Mouse (Mus musculus): Measurements from ENCODE around the gene Plekha5.

Gene Plekha5

GRCm38 (mm10) chr6:140423846-140424200, at the start of gene Plekha5:
Gene Plekha5 (plus strand): TSS chr6:140424054.
- peak; percentile 85 for DNase-seq (ENCODE audit: low spot score)

DNA sequence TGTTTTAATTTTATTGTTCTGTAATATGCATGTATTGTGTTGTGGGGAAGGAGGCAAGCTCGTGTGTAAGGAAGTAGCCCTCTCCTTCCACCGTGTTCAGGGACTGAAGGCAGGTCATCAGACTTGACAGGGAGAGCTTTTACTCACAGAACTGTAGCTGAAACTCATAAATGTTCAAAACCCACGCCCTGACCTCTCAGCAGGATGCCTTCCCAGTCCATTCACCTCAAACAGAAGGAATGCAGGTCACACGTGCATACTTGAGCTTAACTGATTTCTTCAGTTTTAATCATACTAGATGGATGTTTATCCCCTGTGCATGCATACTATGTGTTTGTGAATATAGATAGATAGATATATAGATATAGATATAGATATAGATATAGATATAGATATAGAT, 48.2 kb upstream of the Plekha5 start:
- no peak for DNase-seq (ENCODE audit: low spot score)

- no peak for DNase-seq (ENCODE audit: low spot score)
Observed at GRCm38 (mm10) chr6:140380588-140380987, 43.3 kb upstream of the Plekha5 start.

DNA sequence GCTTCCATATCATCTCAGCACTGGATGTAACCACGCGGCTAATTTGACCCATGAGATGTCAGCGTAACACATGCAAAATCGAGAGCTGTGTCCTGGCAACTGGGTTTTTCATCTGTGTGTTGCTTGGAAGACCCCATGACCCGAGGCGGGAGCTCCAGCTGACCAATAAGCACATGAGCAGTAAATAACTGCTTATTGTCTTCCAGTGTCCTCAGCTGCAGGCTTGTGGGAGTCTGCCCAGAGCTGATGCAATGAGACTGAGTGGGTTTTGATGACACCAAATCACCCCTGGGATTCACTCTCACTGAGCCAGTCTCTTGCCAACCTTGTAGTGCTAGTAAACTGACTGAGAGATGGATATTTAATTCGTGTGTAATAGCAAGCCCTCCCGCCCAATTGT, 42.7 kb upstream of the Plekha5 start:
- DNase-seq (ENCODE audit: low spot score): no peak

- no peak for DNase-seq (ENCODE audit: low spot score)
Observed at GRCm38 (mm10) chr6:140383580-140384400, 40.1 kb upstream of the Plekha5 start.

DNA sequence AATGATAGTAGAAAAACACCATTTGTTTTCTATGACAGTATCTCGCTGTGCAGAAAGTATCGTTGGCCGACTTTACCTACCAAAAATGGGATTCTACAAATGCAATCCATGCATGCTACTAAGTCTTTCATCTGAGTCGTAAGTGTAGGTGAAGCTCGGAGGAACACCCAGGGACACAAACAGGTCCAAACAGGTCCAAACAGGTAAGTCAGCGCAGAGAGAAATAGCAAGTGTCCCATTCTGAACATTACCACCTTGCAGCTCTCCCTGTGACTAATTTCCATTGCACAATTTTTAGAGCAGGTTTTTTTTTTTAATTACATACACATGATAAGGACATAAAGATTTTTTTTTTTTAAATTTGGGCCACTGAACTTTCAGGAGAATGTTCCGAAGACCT, 27.2 kb upstream of the Plekha5 start:
- DNase-seq (ENCODE audit: low spot score): no peak

GRCm38 (mm10) chr6:140402766-140403310, 21.0 kb upstream of the Plekha5 start:
- no peak for DNase-seq (ENCODE audit: low spot score)

- DNase-seq (ENCODE audit: low spot score): no peak
Observed at GRCm38 (mm10) chr6:140411996-140412395, 11.9 kb upstream of the Plekha5 start.

GRCm38 (mm10) chr6:140423041-140423845, 611 bp upstream of the Plekha5 start:
- DNase-seq (ENCODE audit: low spot score): peak; percentile 32

DNA sequence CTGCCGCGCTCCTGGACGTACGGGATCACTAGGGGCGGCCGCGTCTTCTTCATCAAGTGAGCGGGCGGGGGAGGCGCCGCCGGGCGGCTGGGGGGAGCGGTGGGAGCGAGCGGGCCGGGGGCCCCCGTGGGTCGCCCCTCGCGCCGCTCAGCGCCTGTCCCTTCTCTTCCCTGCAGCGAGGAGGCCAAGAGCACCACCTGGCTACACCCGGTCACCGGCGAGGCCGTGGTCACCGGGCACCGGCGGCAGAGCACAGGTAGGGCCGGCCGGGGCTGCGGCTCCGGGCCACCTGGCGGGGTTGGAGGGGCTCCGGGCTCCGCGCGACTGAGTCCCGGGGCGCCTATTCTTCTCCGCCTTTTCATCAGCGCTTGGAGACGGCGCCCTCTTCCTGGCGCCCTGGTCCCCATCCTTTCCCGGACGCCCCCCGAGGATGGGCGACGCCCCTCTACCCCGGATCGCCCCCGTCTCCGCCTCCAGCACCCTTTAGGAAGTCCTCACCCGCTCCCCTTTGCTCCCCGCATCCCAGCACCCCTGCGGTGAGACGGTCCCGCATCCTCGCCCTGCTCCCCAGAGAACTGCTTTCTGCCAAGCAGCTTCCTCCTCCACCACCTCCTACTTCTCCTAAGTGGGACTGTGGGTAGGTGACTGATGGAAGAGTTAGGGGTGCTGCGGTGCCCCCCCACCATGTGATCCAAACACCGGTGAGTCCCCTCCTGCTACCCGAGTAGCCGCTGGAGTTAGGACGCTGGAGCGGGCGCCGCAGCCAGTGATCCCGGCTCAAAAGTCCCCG, 542 bp downstream of the Plekha5 start:
- DNase-seq (ENCODE audit: low spot score): no peak

DNA sequence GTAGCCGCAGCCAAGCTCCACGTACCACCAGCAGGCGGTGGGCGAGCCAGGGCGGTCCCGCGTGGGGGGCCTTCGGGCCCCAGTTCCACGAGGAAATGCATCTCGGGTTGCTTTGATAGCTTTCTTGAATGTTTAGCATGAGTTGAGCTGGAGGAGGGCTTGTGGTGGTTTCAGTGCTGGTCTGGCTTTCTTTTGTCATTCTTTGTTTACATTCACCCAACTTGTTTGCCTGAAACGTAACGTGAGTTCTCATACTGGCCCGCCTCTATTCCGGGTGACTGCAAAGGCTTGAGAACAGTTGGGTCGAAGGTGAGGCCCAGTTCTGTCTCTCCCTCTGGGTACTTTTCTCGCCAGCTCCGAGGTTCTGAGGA, 1.1 kb downstream of the Plekha5 start:
- peak; percentile 70 for DNase-seq (ENCODE audit: low spot score)

GRCm38 (mm10) chr6:140429236-140429635, 5.4 kb downstream of the Plekha5 start:
- DNase-seq (ENCODE audit: low spot score): no peak

- no peak for DNase-seq (ENCODE audit: low spot score)
Observed at GRCm38 (mm10) chr6:140432363-140432762, 8.5 kb downstream of the Plekha5 start.

- DNase-seq (ENCODE audit: low spot score): peak; percentile 82
Observed at GRCm38 (mm10) chr6:140443374-140443773, 19.5 kb downstream of the Plekha5 start.

DNA sequence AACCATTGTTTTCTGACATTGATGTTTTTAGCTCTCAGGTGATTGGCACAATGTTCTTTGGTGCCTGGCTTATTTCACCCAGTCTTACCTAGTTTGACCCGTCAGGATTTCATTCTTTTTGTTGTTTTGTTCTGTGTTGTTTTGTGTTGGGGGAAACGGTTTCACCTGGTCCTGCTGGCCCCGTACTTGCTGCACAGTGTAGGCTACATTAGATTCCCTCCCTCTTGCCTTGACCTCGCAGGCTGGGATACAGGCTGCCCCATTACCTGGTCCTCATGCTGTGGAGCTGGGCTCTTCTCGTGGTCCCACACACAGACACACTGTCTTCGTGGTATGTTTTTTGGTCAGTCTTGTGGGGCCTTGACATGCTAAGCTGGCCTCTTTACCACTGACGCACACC, 20.3 kb downstream of the Plekha5 start:
- no peak for DNase-seq (ENCODE audit: low spot score)

DNA sequence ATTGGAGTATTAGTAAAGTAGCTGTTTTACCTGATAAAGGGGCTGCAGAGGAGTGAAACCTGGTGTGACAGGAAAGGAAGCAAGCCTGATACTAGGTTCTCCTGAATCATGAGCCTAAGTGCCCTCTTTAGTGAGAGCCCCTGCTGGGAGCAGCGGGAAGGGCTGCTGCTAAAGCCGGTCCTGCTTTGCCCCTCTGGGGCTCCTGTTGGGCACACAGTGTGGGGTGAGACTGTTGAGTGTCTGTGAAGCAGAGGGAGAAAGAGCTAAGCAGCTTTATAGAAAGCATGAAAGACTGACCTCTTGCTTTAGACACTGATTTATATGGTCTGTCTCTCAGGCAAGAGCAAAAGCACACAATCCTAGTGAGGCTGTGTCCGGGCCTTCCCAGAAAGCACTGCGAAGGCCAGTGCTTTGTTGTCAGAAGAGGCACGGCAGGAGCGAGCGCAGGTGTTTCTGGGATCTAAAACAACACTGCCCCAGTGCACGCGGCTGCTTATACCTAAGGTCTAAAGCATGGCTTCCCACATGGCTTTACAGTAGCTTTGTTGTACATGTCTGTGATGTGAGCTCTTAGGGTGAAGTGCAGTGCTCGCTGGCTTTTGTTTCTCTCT, 21.1 kb downstream of the Plekha5 start:
- peak; percentile 29 for DNase-seq (ENCODE audit: low spot score)

GRCm38 (mm10) chr6:140448010-140448739, 24.3 kb downstream of the Plekha5 start:
- DNase-seq (ENCODE audit: low spot score): no peak

DNA sequence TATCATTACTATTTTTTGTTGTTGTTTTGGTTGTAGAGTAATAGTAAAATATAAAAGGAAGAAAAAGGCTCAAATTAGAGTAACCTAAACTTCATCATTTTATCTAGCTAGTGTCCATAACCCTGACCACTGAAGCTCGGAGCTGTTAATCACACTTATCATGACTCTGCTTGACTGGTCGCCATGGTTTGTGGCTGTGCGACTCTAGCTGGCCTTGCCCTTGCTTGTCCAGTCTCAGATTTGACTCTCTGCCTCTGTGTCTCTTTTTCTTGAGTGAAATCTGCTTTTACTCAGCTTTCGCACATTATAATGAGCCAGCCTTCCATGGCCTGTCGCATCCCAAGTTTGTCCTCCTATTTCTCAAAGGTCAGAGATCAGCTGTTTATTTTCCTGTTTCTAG, 26.8 kb downstream of the Plekha5 start:
- DNase-seq (ENCODE audit: low spot score): no peak

DNA sequence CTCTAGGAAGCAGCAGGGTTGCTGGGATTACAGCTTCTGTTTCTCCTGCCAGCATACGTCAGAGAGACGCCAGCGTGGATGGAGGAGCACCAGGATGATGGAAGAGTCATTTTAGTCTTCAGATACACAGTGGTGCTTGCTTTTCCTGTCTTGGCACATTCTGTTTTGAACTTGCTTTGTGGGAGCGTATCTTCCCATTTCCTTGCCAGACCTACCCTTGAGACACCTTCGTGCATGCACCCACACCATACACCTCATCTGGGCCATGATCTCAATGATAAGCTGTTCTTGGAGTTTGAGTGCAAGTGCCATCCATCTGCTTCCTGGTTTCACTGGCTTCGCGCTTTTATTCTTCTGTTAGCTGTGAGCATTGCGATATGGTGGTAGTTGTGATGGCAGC, 28.9 kb downstream of the Plekha5 start:
- no peak for DNase-seq (ENCODE audit: low spot score)

- DNase-seq (ENCODE audit: low spot score): no peak
Observed at GRCm38 (mm10) chr6:140453454-140453853, 29.6 kb downstream of the Plekha5 start.

- no peak for DNase-seq (ENCODE audit: low spot score)
Observed at GRCm38 (mm10) chr6:140454388-140454787, 30.5 kb downstream of the Plekha5 start.

Measured in embryo, embryonic 10.5 days (tissue).